Mouse (Mus musculus) limb, embryonic 15.5 days (tissue): ENCODE results near the gene Eef2k. TPM values are rescaled to one million over a fixed set of nuclear protein-coding genes. Genes with fewer than 3 reads are reported as not detected.
"Not testable (repeated sequence)": the region's sequence is repeated elsewhere in the genome, so short reads cannot be mapped to it uniquely, and the experiment has no call there.

ENCODE experiments used
- ATAC-seq: fragments of 200-750 bp; cut with Nextera tagmentation; 2 replicates; pipeline ENCODE4 v1.8.0; 2017; ENCODE audit warnings: low read depth, moderate TSS enrichment; ENCODE audit not compliant: insufficient number of reproducible peaks, low FRiP score, low TSS enrichment
- H3K27ac ChIP-seq: fragments of 300-500 bp; sonication (generic); 2 replicates; pipeline ENCODE4 v1.5.1; 2015; ENCODE audit warnings: moderate library complexity, mild to moderate bottlenecking, inconsistent platforms
- H3K27me3 ChIP-seq: fragments of 300-500 bp; sonication (generic); 2 replicates; pipeline ENCODE4 v1.6.1; 2015; ENCODE audit warnings: inconsistent platforms
- H3K36me3 ChIP-seq: fragments of 300-500 bp; sonication (generic); 2 replicates; pipeline ENCODE4 v1.6.1; 2015; ENCODE audit warnings: inconsistent platforms
- H3K4me1 ChIP-seq: fragments of 300-500 bp; sonication (generic); 2 replicates; pipeline ENCODE4 v1.6.1; 2015; ENCODE audit warnings: inconsistent platforms
- H3K4me2 ChIP-seq: fragments of 300-500 bp; sonication (generic); 2 replicates; pipeline ENCODE4 v1.6.1; 2015; ENCODE audit warnings: mild to moderate bottlenecking, inconsistent platforms
- H3K4me3 ChIP-seq: fragments of 300-500 bp; sonication (generic); 2 replicates; pipeline ENCODE4 v1.5.1; 2015; ENCODE audit warnings: mild to moderate bottlenecking, inconsistent platforms
- H3K9ac ChIP-seq: fragments of 300-500 bp; sonication (generic); 2 replicates; pipeline ENCODE4 v1.6.1; 2015; ENCODE audit warnings: inconsistent platforms
- H3K9me3 ChIP-seq: fragments of 300-500 bp; sonication (generic); 2 replicates; pipeline ENCODE4 v1.6.1; 2016; ENCODE audit warnings: inconsistent platforms
- WGBS: fragments of 180-500 bp; shearing (Covaris S2); methylation state at CpG from one replicate; pipeline ENCODE4 v1.1.7; 2015; 5-methylcytosine and 5-hydroxymethylcytosine counted together
- polyA plus RNA-seq: library from polyadenylated mRNA; unstranded; fragments of >200 nt; fragmentation: Nextera tagmentation; extraction: Ambion mirVana; gene quantifications from 2 replicates; pipeline ENCODE4 v1.2.1, GENCODE M21; 2015

The Eef2k gene
- polyA plus RNA-seq, 1 experiment from 2014 or later: 83.7 TPM

- H3K9me3 ChIP-seq: no peaks in the 10 kb centered on the region
- no peak overlapping the region for H3K27ac ChIP-seq
- 88% methylated on average over 4 of the region's 4 CpGs for WGBS
- no peak for ATAC-seq
- H3K9ac ChIP-seq: no peak overlapping the region
- no peaks in the 10 kb centered on the region for H3K27me3 ChIP-seq
- no peak overlapping the region for H3K4me2 ChIP-seq
- no peaks in the 10 kb centered on the region for H3K4me1 ChIP-seq
- H3K4me3 ChIP-seq: no peak overlapping the region
- H3K36me3 ChIP-seq: peaks cover 78% of the 10 kb centered on the region
Observed at GRCm38 (mm10) chr7:120883523-120884290, 41.1 kb downstream of the Eef2k start.

- Histone ChIP-seq H3K36me3 (peaks cover 88% of the 10 kb centered on the region), H3K4me3 (no peak overlapping the region), H3K9ac (no peak overlapping the region), H3K4me2 (no peak overlapping the region), H3K27me3 (no peaks in the 10 kb centered on the region), H3K9me3 (no peaks in the 10 kb centered on the region), H3K4me1 (no peaks in the 10 kb centered on the region), H3K27ac (no peak overlapping the region)
- WGBS: 92% methylated on average over 4 of the region's 4 CpGs
- ATAC-seq: no peak
Observed at GRCm38 (mm10) chr7:120884746-120885145, 42.1 kb downstream of the Eef2k start.

- H3K27ac ChIP-seq: no peak overlapping the region
- H3K9me3 ChIP-seq: no peaks in the 10 kb centered on the region
- H3K4me1 ChIP-seq: no peaks in the 10 kb centered on the region
- WGBS: 89% methylated on average over 5 of the region's 5 CpGs
- ATAC-seq: no peak
- H3K9ac ChIP-seq: no peak overlapping the region
- peaks cover 71% of the 10 kb centered on the region for H3K36me3 ChIP-seq
- H3K4me2 ChIP-seq: no peak overlapping the region
- H3K27me3 ChIP-seq: no peaks in the 10 kb centered on the region
- no peak overlapping the region for H3K4me3 ChIP-seq
Observed at GRCm38 (mm10) chr7:120893123-120893522, 50.5 kb downstream of the Eef2k start.

GRCm38 (mm10) chr7:120897054-120897453, 54.4 kb downstream of the Eef2k start:
- Histone ChIP-seq H3K4me3 (no peak overlapping the region), H3K9me3 (no peaks in the 10 kb centered on the region), H3K27me3 (no peaks in the 10 kb centered on the region), H3K36me3 (peaks cover 57% of the 10 kb centered on the region), H3K4me1 (no peaks in the 10 kb centered on the region), H3K9ac (no peak overlapping the region), H3K4me2 (no peak overlapping the region), H3K27ac (no peak overlapping the region)
- 88% methylated on average over 7 of the region's 7 CpGs for WGBS
- ATAC-seq: no peak

GRCm38 (mm10) chr7:120897711-120898335, 55.2 kb downstream of the Eef2k start:
- no peak for ATAC-seq
- H3K36me3 ChIP-seq: peaks cover 56% of the 10 kb centered on the region
- H3K27me3 ChIP-seq: no peaks in the 10 kb centered on the region
- no peak overlapping the region for H3K4me3 ChIP-seq
- H3K4me2 ChIP-seq: no peak overlapping the region
- H3K27ac ChIP-seq: no peak overlapping the region
- H3K9me3 ChIP-seq: no peaks in the 10 kb centered on the region
- H3K9ac ChIP-seq: no peak overlapping the region
- H3K4me1 ChIP-seq: no peaks in the 10 kb centered on the region
- WGBS: 87% methylated on average over 9 of the region's 9 CpGs

- 70% methylated on average over 4 of the region's 4 CpGs for WGBS
- no peak for ATAC-seq
- Histone ChIP-seq H3K4me1 (no peaks in the 10 kb centered on the region), H3K36me3 (peaks cover 61% of the 10 kb centered on the region), H3K4me2 (no peak overlapping the region), H3K27me3 (no peaks in the 10 kb centered on the region), H3K4me3 (no peak overlapping the region), H3K9me3 (no peaks in the 10 kb centered on the region), H3K27ac (no peak overlapping the region), H3K9ac (no peak overlapping the region)
Observed at GRCm38 (mm10) chr7:120900191-120900590, 57.6 kb downstream of the Eef2k start.

GRCm38 (mm10) chr7:120901701-120902100, 59.1 kb downstream of the Eef2k start:
- peaks cover 55% of the 10 kb centered on the region for H3K36me3 ChIP-seq
- H3K27ac ChIP-seq: no peak overlapping the region
- WGBS: 44% methylated on average over 8 of the region's 8 CpGs
- H3K4me3 ChIP-seq: no peak overlapping the region
- H3K9ac ChIP-seq: no peak overlapping the region
- H3K27me3 ChIP-seq: no peaks in the 10 kb centered on the region
- H3K9me3 ChIP-seq: no peaks in the 10 kb centered on the region
- H3K4me1 ChIP-seq: no peaks in the 10 kb centered on the region
- no peak for ATAC-seq
- no peak overlapping the region for H3K4me2 ChIP-seq

- Histone ChIP-seq H3K4me1 (no peaks in the 10 kb centered on the region), H3K4me2 (no peak overlapping the region), H3K9ac (no peak overlapping the region), H3K27ac (no peak overlapping the region), H3K36me3 (peaks cover 51% of the 10 kb centered on the region), H3K27me3 (no peaks in the 10 kb centered on the region), H3K4me3 (no peak overlapping the region), H3K9me3 (no peaks in the 10 kb centered on the region)
- 58% methylated on average over 3 of the region's 3 CpGs for WGBS
- ATAC-seq: no peak
Observed at GRCm38 (mm10) chr7:120902931-120903330, 60.3 kb downstream of the Eef2k start.

- H3K4me1 ChIP-seq, H3K27ac ChIP-seq, ATAC-seq, H3K27me3 ChIP-seq, H3K9me3 ChIP-seq, H3K4me3 ChIP-seq, H3K36me3 ChIP-seq, H3K9ac ChIP-seq, H3K4me2 ChIP-seq: not testable (repeated sequence)
- WGBS: 65% methylated on average over 3 of the region's 3 CpGs
Observed at GRCm38 (mm10) chr7:120910172-120910571, 67.5 kb downstream of the Eef2k start.

GRCm38 (mm10) chr7:120911268-120911667, 68.6 kb downstream of the Eef2k start:
- H3K27me3 ChIP-seq, H3K4me1 ChIP-seq, H3K4me3 ChIP-seq, H3K9me3 ChIP-seq, H3K27ac ChIP-seq, H3K9ac ChIP-seq, ATAC-seq, H3K36me3 ChIP-seq, H3K4me2 ChIP-seq: not testable (repeated sequence)
- WGBS: 84% methylated on average over 6 of the region's 6 CpGs

GRCm38 (mm10) chr7:120913332-120913731, 70.7 kb downstream of the Eef2k start:
- peaks cover under 1% of the 10 kb centered on the region; the same call in 1 of the 2 replicates for H3K4me1 ChIP-seq
- no peaks in the 10 kb centered on the region for H3K27me3 ChIP-seq
- WGBS: 48% methylated on average over 1 of the region's 1 CpGs
- no peaks in the 10 kb centered on the region for H3K36me3 ChIP-seq
- no peak overlapping the region for H3K9ac ChIP-seq
- no peak overlapping the region for H3K27ac ChIP-seq
- ATAC-seq: no peak
- no peak overlapping the region for H3K4me3 ChIP-seq
- H3K4me2 ChIP-seq: no peak overlapping the region
- no peaks in the 10 kb centered on the region for H3K9me3 ChIP-seq

- no peaks in the 10 kb centered on the region for H3K27me3 ChIP-seq
- H3K9me3 ChIP-seq: no peaks in the 10 kb centered on the region
- no peak overlapping the region for H3K4me2 ChIP-seq
- 34% methylated on average over 11 of the region's 11 CpGs for WGBS
- peaks cover 9% of the 10 kb centered on the region; the same call in 1 of the 2 replicates for H3K4me1 ChIP-seq
- no peak for ATAC-seq
- H3K9ac ChIP-seq: no peak overlapping the region
- H3K4me3 ChIP-seq: no peak overlapping the region
- no peak overlapping the region for H3K27ac ChIP-seq
- H3K36me3 ChIP-seq: no peaks in the 10 kb centered on the region
Observed at GRCm38 (mm10) chr7:120916262-120916875, 73.7 kb downstream of the Eef2k start.
